Mouse (Mus musculus) kidney, postnatal 36 days (tissue): ENCODE measurements around the gene Lrrc74a.
A peak's percentile ranks its signal among the peaks of the same experiment; 100 is the strongest.

Source experiments
- DNase-seq, 2 experiments: peaks; one replicate each; pipeline ENCODE4 v3.0.0; 2021 to 2022; ENCODE audit warnings: mixed read lengths in 2 of 2

The Lrrc74a gene

GRCm38 (mm10) chr12:86786149-86787019 is 52.2 kb downstream of the Lrrc74a start:
- no peak for DNase-seq

GRCm38 (mm10) chr12:86787020-86787553 is 52.9 kb downstream of the Lrrc74a start:
- DNase-seq = no peak

- DNase-seq = no peak
Measured at GRCm38 (mm10) chr12:86790100-86790848, 56.1 kb downstream of the Lrrc74a start.

- DNase-seq = peak; percentile 85 to 86
Measured at GRCm38 (mm10) chr12:86790849-86791127, 56.6 kb downstream of the Lrrc74a start.

GRCm38 (mm10) chr12:86791987-86792386 is 57.8 kb downstream of the Lrrc74a start:
- DNase-seq = no peak

GRCm38 (mm10) chr12:86793830-86794229 is 59.7 kb downstream of the Lrrc74a start:
- peak; percentile 68 to 91 for DNase-seq

GRCm38 (mm10) chr12:86794331-86794730 is 60.2 kb downstream of the Lrrc74a start:
- no peak for DNase-seq

- DNase-seq = no peak
Measured at GRCm38 (mm10) chr12:86795076-86795837, 61.1 kb downstream of the Lrrc74a start.

GRCm38 (mm10) chr12:86795838-86796232 is 61.7 kb downstream of the Lrrc74a start:
- DNase-seq = peak; percentile 79 to 89

- no peak for DNase-seq
Measured at GRCm38 (mm10) chr12:86796351-86796750, 62.2 kb downstream of the Lrrc74a start.

- DNase-seq = no peak
Measured at GRCm38 (mm10) chr12:86797771-86798170, 63.6 kb downstream of the Lrrc74a start.

GRCm38 (mm10) chr12:86798773-86799540 is 64.8 kb downstream of the Lrrc74a start:
- DNase-seq = peak; percentile 91 to 96

GRCm38 (mm10) chr12:86799786-86800185 is 65.6 kb downstream of the Lrrc74a start:
- DNase-seq = no peak

GRCm38 (mm10) chr12:86800336-86800735 is 66.2 kb downstream of the Lrrc74a start:
- DNase-seq = no peak

GRCm38 (mm10) chr12:86800765-86801147 is 66.6 kb downstream of the Lrrc74a start:
- peak; percentile 68 to 77 for DNase-seq

- peak; percentile 99 for DNase-seq
Measured at GRCm38 (mm10) chr12:86801148-86802004, 67.2 kb downstream of the Lrrc74a start.

- peak; percentile 80 to 87 for DNase-seq
Measured at GRCm38 (mm10) chr12:86802005-86802671, 68.0 kb downstream of the Lrrc74a start.

GRCm38 (mm10) chr12:86802899-86803298 is 68.7 kb downstream of the Lrrc74a start:
- no peak for DNase-seq

- peak in 1 of 2 experiments; percentile 33 for DNase-seq
Measured at GRCm38 (mm10) chr12:86803651-86804307, 69.6 kb downstream of the Lrrc74a start.

- no peak for DNase-seq
Measured at GRCm38 (mm10) chr12:86804308-86804700, 70.1 kb downstream of the Lrrc74a start.
